Mouse (Mus musculus) lung, embryonic 15.5 days (tissue): ENCODE results near the gene Arhgap44. TPM values are rescaled to one million over a fixed set of nuclear protein-coding genes. Genes with fewer than 3 reads are reported as not detected.

ENCODE experiments used
- ATAC-seq: fragments of 200-750 bp; cut with Nextera tagmentation; 2 replicates; pipeline ENCODE4 v1.8.0; 2017; ENCODE audit warnings: moderate number of reproducible peaks, borderline replicate concordance; ENCODE audit not compliant: low FRiP score, low TSS enrichment; ENCODE audit errors: extremely low read depth
- H3K27ac ChIP-seq: fragments of 300-500 bp; sonication (generic); 2 replicates; pipeline ENCODE4 v1.5.1; 2015; ENCODE audit warnings: moderate library complexity, mild to moderate bottlenecking, inconsistent platforms
- H3K27me3 ChIP-seq: fragments of 300-500 bp; sonication (generic); 2 replicates; pipeline ENCODE4 v1.6.1; 2015; ENCODE audit warnings: inconsistent platforms
- H3K36me3 ChIP-seq: fragments of 300-500 bp; sonication (generic); 2 replicates; pipeline ENCODE4 v1.6.1; 2015; ENCODE audit warnings: inconsistent platforms
- H3K4me1 ChIP-seq: fragments of 300-500 bp; sonication (generic); 2 replicates; pipeline ENCODE4 v1.6.1; 2015; ENCODE audit warnings: inconsistent platforms
- H3K4me2 ChIP-seq: fragments of 300-500 bp; sonication (generic); 2 replicates; pipeline ENCODE4 v1.6.1; 2015; ENCODE audit warnings: inconsistent platforms, mild to moderate bottlenecking, moderate library complexity
- H3K4me3 ChIP-seq: fragments of 300-500 bp; sonication (generic); 2 replicates; pipeline ENCODE4 v1.5.1; 2015; ENCODE audit warnings: mild to moderate bottlenecking, inconsistent platforms
- H3K9ac ChIP-seq: fragments of 300-500 bp; sonication (generic); 2 replicates; pipeline ENCODE4 v1.6.1; 2015; ENCODE audit warnings: inconsistent platforms
- H3K9me3 ChIP-seq: fragments of 300-500 bp; sonication (generic); 2 replicates; pipeline ENCODE4 v1.6.1; 2016; ENCODE audit warnings: inconsistent platforms
- WGBS: fragments of 180-500 bp; shearing (Covaris S2); methylation state at CpG from one replicate; pipeline ENCODE4 v1.1.7; 2015; 5-methylcytosine and 5-hydroxymethylcytosine counted together
- polyA plus RNA-seq: library from polyadenylated mRNA; unstranded; fragments of >200 nt; fragmentation: Nextera tagmentation; extraction: Ambion mirVana; gene quantifications from 2 replicates; pipeline ENCODE4 v1.2.1, GENCODE M21; 2015

Gene Arhgap44
- polyA plus RNA-seq, 1 experiment from 2014 or later: 15.8 TPM

DNA sequence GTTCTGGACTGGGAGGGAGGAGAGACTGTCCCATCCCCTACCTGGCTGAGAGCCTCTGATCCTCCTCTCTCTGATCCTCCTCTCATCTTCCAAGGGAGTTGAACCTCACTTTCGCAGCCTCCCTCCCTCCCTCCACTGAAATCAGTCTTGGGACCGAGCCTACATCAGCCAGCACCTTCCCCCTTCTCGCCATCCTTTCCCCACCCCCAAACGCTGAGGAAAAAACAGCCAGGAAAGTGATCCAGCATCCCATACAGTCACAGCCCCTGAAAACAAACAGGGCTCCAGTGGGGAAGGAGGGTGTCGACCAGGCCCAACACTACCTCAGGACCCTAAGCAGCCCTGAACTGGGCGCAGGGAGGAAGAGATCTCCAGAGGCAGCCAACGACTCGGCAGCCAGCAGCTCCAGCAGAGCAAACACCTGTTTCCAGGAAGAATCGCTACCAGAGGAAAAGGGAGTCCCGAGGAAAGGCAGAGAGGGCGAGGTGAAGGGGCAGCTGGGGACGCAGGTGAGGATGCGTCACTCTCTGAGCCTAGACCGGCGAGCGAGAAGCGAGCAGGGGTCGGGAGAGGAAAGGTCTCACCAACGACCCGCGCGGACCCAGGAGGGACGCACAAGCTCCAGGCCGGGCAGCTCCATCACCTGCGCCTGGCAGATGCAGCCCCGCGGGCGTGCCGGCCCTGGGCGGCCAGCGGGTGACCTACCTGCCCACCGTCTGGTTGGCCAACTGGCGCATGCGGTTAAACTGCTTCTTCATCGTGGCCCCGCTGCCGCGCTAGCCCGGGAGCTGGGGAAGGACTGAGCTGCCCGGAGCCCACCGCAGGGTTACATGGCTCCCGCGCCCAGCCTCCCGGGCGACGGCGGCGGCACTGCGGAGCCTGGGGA is 637 bp downstream of the Arhgap44 start:
- peak overlapping the region; percentile 85 for H3K4me3 ChIP-seq
- H3K4me1 ChIP-seq: no peaks in the 10 kb centered on the region
- no peaks in the 10 kb centered on the region for H3K36me3 ChIP-seq
- H3K27me3 ChIP-seq: peaks cover 6% of the 10 kb centered on the region; the same call in 1 of the 2 replicates
- peak overlapping the region; percentile 84 for H3K27ac ChIP-seq
- no peaks in the 10 kb centered on the region for H3K9me3 ChIP-seq
- WGBS: 1% methylated on average over 49 of the region's 49 CpGs
- H3K9ac ChIP-seq: peak overlapping the region; percentile 80
- ATAC-seq: peak; percentile 49
- peak overlapping the region; percentile 93 for H3K4me2 ChIP-seq

DNA sequence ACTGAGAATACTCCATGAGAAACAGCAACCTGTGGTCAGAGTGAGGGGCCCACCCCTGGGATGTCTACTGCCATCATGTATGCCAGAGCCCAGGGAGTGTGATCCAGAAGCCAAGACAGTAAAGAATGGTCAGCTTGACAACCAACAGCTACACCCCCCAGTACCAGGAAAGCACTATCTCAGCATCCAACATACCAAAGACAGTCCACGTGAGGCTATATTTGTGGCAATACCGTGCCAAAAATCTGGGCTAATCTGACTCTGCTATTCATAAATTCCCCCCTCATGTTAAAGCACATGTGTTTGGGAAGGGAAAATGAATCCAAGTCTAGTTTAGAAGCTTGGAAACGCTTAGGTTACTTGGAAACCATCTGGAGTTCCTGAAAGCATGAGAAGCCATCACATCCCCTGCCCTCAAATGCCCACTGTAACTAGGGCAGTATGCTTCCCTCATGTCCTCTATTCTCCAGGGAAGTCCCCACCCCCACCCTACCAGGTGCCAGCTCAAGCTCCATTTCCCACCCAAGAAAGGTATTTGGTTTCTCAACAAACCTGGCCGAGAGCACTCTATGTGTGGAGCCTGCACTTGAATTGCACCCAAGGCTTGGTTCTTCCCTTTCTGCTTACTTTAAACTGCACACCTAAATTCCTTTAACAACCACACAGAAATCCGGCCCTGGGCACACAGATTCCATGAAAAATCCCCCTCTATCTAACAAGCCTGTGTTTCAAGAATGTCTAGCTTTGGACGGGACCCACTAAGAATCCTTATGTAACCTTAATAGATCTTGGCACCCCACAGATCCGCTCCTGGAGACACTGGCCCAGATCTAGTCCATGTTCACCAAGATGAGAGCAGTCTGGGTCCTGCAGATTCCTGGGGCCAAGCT is 1.5 kb downstream of the Arhgap44 start:
- 41% methylated on average over 7 of the region's 7 CpGs for WGBS
- peak overlapping the region; percentile 84 for H3K27ac ChIP-seq
- no peaks in the 10 kb centered on the region for H3K9me3 ChIP-seq
- H3K4me3 ChIP-seq: peak overlapping the region; percentile 85
- H3K4me2 ChIP-seq: peak overlapping the region; percentile 93
- H3K9ac ChIP-seq: peak overlapping the region; percentile 80; the same call in 1 of the 2 replicates
- no peaks in the 10 kb centered on the region for H3K36me3 ChIP-seq
- ATAC-seq: peak; percentile 68
- peaks cover 6% of the 10 kb centered on the region; the same call in 1 of the 2 replicates for H3K27me3 ChIP-seq
- H3K4me1 ChIP-seq: no peaks in the 10 kb centered on the region

DNA sequence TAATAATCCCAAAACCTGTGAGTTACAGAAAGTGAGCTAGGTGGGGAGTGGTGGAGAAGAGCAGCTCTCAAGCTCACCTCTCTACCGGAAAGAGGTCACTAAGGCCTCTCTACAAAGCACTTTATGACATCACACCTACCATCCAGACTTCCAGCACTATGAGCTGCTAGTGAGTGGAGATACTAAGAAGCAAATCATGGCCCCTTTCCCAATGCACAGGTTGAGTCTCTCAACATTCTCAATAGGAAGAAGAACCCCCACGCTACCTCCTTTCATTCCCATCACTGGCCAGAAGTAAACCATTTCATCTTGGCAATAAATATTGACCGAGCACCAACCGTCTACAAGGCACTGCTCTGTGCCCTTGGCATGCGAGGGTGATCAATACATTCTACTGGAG is 3.0 kb downstream of the Arhgap44 start, which contains the start of gene 1700086D15Rik:
1700086D15Rik (minus strand) TSS at position 101 of the 400 bp plus-strand sequence.
- peak within 1 kb of the TSS; percentile 93 for H3K4me2 ChIP-seq
- H3K9me3 ChIP-seq: no peaks in the 10 kb centered on the region
- H3K27me3 ChIP-seq: peaks cover 6% of the 10 kb centered on the region; the same call in 1 of the 2 replicates
- H3K27ac ChIP-seq: peak within 1 kb of the TSS; percentile 84; the same call in 1 of the 2 replicates
- no peak for ATAC-seq
- 85% methylated on average over 5 of the region's 5 CpGs for WGBS
- peak within 1 kb of the TSS; percentile 85; the same call in 1 of the 2 replicates for H3K4me3 ChIP-seq
- H3K9ac ChIP-seq: no peak within 1 kb of the TSS
- H3K4me1 ChIP-seq: no peaks in the 10 kb centered on the region
- H3K36me3 ChIP-seq: no peaks in the 10 kb centered on the region

DNA sequence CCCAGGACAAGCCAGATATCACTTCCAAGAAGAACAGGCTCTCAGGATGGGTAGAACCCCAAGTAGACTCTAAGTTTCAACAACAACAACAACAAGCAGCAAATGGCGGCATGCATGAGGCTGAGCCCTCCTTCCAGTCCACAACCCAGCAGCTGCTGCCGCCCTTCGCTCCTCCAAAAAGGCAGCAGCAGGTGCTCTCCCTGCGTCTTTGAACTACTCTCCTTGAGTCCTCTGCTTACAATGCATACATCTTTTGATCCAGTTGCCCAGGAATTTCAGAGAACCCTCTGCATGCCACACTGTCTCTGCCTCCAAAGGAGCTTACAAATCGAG is 4.1 kb downstream of the Arhgap44 start:
- Histone ChIP-seq H3K27ac (no peak overlapping the region), H3K9ac (no peak overlapping the region), H3K4me1 (no peaks in the 10 kb centered on the region), H3K27me3 (peaks cover 6% of the 10 kb centered on the region; the same call in 1 of the 2 replicates), H3K9me3 (no peaks in the 10 kb centered on the region), H3K4me2 (no peak overlapping the region), H3K4me3 (no peak overlapping the region), H3K36me3 (no peaks in the 10 kb centered on the region)
- 93% methylated on average over 5 of the region's 5 CpGs for WGBS
- ATAC-seq: no peak

DNA sequence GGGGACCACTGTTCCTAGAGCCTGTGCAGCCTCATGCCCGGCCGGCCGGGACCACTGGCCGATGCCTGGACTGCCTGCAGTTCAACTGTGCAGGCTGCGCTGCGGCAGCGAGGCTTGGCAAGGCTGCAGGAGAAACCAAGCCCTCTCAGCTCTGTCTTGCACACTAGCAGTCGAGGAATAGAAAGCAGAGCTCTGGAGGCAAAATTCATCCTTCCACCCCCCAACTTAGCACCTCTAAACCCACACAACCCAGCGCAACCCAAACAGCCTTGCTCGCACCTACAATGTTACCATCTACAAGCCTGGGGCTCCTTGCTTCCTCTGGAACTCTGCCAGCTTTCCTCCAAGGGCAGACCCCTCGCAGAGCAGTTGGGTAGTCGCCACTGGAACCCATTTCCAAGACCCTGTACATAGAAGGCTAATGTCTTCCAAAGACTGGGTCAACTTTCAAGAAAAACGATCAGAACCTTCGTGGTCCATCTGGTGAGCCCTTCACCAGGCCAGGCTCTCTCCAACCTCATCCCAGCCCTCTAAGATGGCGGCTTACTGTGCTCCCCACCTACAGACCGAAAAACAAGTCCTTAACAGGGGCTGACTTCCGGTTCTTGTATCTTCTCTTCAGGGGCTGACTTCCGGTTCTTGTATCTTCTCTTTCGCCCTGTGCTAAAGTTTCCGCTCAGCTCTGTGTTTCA is 4.6 kb downstream of the Arhgap44 start:
- Histone ChIP-seq H3K4me3 (no peak overlapping the region), H3K27me3 (peaks cover 3% of the 10 kb centered on the region; the same call in 1 of the 2 replicates), H3K4me1 (no peaks in the 10 kb centered on the region), H3K4me2 (no peak overlapping the region), H3K9me3 (no peaks in the 10 kb centered on the region), H3K27ac (no peak overlapping the region), H3K9ac (no peak overlapping the region), H3K36me3 (no peaks in the 10 kb centered on the region)
- no peak for ATAC-seq
- WGBS: 88% methylated on average over 20 of the region's 20 CpGs

DNA sequence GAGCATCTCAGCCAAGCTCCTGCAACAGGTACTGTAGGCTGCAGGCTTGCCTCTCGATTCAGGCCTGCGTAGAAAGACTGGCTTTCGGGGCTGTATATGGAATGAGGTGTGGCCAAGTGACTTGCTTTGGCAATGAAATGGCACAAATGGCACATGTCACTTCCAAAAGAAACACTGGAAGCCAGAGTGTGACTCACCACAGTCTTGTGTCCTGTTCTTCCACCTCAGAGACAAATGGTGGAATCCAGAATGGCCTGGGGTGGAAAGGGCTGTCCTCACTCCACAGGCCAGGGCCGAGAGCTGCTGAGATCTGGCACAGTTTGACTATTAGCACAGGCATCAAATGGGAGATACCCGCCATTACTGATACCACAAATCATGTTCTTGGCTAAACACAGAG is 9.8 kb downstream of the Arhgap44 start:
- no peak overlapping the region for H3K27ac ChIP-seq
- no peak overlapping the region for H3K9ac ChIP-seq
- no peaks in the 10 kb centered on the region for H3K9me3 ChIP-seq
- no peaks in the 10 kb centered on the region for H3K36me3 ChIP-seq
- WGBS: 85% methylated on average over 5 of the region's 5 CpGs
- H3K4me2 ChIP-seq: no peak overlapping the region
- peaks cover 6% of the 10 kb centered on the region; the same call in 1 of the 2 replicates for H3K4me1 ChIP-seq
- ATAC-seq: no peak
- no peak overlapping the region for H3K4me3 ChIP-seq
- no peaks in the 10 kb centered on the region for H3K27me3 ChIP-seq

DNA sequence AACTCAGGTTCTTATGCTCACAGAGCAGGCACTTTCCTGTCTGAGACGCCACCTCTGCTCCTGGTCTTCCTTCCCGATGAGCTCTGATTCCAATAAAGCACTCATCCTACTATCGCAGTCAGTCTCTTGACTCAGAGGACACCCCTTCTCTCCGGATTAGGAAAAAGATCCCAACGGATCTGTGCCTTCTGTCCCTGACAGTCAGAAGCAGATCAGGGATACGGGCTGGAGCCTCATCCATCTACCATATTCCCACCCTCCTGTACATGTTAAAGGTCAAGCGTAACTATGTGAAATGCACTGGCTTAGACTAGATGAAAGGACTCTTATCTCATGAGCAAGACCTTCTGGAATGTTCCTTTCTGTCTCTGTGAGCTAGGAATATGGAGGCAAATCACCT is 14.3 kb downstream of the Arhgap44 start:
- no peak for ATAC-seq
- H3K4me1 ChIP-seq: peaks cover 6% of the 10 kb centered on the region; the same call in 1 of the 2 replicates
- no peaks in the 10 kb centered on the region for H3K36me3 ChIP-seq
- H3K9ac ChIP-seq: no peak overlapping the region
- H3K27ac ChIP-seq: no peak overlapping the region
- H3K4me2 ChIP-seq: no peak overlapping the region
- no peak overlapping the region for H3K4me3 ChIP-seq
- no peaks in the 10 kb centered on the region for H3K27me3 ChIP-seq
- WGBS: 61% methylated on average over 7 of the region's 7 CpGs
- no peaks in the 10 kb centered on the region for H3K9me3 ChIP-seq

DNA sequence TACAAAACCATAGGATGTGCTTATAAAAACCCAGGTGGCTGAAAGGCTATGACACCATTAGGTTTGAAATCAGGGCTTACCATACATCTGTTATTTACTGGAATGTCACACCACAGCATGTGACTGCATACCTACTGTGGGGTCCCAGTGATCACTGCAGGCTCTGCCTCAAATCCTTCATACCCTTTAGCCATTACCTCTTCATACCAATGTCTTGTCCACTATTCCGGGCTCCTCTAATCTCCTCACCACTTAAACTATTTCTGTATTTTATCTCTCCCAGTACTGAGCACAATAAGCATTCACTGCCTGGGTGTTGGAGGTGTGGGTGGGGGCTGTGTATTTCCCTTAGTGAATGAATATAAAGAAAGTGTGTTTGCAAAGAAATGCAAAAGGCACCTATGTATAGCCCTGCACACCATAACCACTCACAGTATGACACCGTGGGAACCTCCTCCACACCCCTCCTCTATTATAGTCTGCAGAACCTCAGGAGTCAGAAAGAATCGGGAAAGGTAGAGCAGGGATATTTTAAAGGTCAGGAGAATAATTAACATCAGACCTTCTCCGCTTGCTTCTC is 19.8 kb downstream of the Arhgap44 start:
- Histone ChIP-seq H3K4me2 (no peak overlapping the region), H3K36me3 (no peaks in the 10 kb centered on the region), H3K27me3 (no peaks in the 10 kb centered on the region), H3K27ac (no peak overlapping the region), H3K4me1 (no peaks in the 10 kb centered on the region), H3K4me3 (no peak overlapping the region), H3K9ac (no peak overlapping the region), H3K9me3 (no peaks in the 10 kb centered on the region)
- 64% methylated on average over 4 of the region's 4 CpGs for WGBS
- ATAC-seq: no peak

DNA sequence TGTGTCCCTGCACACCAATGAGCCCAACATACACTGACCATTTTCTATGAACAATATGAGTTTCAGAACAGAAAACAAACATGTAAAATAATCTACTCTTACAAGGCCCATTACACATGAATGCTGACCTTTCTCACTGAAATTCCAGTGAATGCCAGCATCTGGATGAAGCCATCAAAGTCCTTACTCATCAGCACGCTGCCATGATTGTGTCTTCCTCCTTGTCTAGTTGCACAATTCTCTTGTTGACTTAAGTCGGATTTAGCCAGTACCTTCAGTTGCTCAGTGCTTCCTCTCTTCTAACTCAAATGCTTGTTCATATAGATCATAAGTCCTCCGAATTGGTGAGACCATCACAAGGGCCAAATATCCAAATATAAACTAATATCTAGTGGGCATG is 23.7 kb downstream of the Arhgap44 start:
- ATAC-seq: no peak
- 85% methylated on average over 3 of the region's 3 CpGs for WGBS

DNA sequence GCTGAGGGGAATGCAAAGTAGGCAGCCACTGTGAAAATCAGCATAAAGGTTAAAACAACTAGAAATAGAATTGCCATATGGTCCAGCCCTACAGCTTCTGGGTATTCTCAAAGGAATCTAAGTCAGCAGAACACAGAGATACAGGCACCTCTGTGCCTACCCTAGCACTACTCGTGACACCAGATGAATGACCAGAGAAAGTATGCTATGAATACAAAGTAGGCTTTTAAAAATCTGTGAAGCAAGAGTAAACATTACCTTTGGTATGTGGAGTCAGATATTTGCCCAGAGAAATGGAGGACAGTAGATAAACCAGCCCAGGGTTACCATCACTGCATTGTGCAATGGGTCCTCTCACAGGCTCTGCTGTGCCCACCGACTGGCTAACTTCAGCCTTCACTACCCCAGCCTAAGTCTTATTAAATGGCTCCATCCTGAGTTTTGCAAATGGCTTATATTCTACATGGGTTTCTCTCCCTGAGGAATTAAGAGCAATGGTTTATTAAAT is 25.6 kb downstream of the Arhgap44 start:
- H3K9ac ChIP-seq: no peak overlapping the region
- H3K4me1 ChIP-seq: no peaks in the 10 kb centered on the region
- WGBS: 57% methylated on average over 2 of the region's 2 CpGs
- H3K4me3 ChIP-seq: no peak overlapping the region
- H3K9me3 ChIP-seq: no peaks in the 10 kb centered on the region
- H3K27me3 ChIP-seq: no peaks in the 10 kb centered on the region
- no peak overlapping the region for H3K27ac ChIP-seq
- H3K36me3 ChIP-seq: no peaks in the 10 kb centered on the region
- no peak for ATAC-seq
- no peak overlapping the region for H3K4me2 ChIP-seq

More for the DNA sequence above, 23.7 kb downstream of the Arhgap44 start:
- no peak overlapping the region for H3K4me2 ChIP-seq
- no peaks in the 10 kb centered on the region for H3K9me3 ChIP-seq
- no peak overlapping the region for H3K4me3 ChIP-seq
- no peaks in the 10 kb centered on the region for H3K36me3 ChIP-seq
- no peaks in the 10 kb centered on the region for H3K27me3 ChIP-seq
- no peaks in the 10 kb centered on the region for H3K4me1 ChIP-seq
- no peak overlapping the region for H3K9ac ChIP-seq
- H3K27ac ChIP-seq: no peak overlapping the region

DNA sequence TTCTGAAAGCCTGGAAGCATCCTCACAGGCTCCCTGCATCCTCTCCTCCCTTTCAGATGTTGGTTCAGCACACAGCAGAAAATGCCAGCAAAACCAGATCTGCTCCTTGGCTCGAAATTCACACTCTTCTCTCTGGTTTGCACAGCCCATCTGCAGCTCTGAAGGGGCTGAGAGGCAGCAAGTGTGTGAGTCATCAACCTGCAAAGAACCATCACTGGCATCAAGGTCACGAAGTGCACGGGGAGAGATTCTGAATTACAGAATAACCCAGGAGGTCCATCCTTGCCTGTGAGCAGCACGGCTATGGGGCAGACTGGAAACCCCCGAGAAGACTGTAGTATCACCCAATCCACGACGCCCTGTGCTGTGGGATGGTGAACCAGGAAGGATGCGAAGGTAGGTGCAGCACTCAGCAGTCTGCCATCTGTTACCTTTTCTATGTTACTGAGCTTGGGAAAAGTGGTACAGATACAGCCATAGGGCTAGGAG is 27.5 kb downstream of the Arhgap44 start:
- H3K9me3 ChIP-seq: no peaks in the 10 kb centered on the region
- H3K36me3 ChIP-seq: no peaks in the 10 kb centered on the region
- H3K4me1 ChIP-seq: no peaks in the 10 kb centered on the region
- H3K27me3 ChIP-seq: no peaks in the 10 kb centered on the region
- 78% methylated on average over 8 of the region's 8 CpGs for WGBS
- no peak overlapping the region for H3K4me2 ChIP-seq
- H3K4me3 ChIP-seq: no peak overlapping the region
- no peak overlapping the region for H3K9ac ChIP-seq
- no peak for ATAC-seq
- H3K27ac ChIP-seq: no peak overlapping the region
